Mouse (Mus musculus) embryonic facial prominence, embryonic 12.5 days (tissue): Measurements from ENCODE around the gene Zfp568. TPM values are rescaled to one million over a fixed set of nuclear protein-coding genes. Genes with fewer than 3 reads are reported as not detected.

Experiments
- ATAC-seq: fragments of 200-750 bp; cut with Nextera tagmentation; 2 replicates; pipeline ENCODE4 v1.8.0; 2017; ENCODE audit not compliant: insufficient number of reproducible peaks, insufficient read depth, low FRiP score, low TSS enrichment
- H3K27ac ChIP-seq: fragments of 300-500 bp; sonication (generic); 2 replicates; pipeline ENCODE4 v1.5.1; 2016; ENCODE audit warnings: mild to moderate bottlenecking
- H3K27me3 ChIP-seq: fragments of 300-500 bp; sonication (generic); 2 replicates; pipeline ENCODE4 v1.6.1; 2016; ENCODE audit warnings: mild to moderate bottlenecking, moderate library complexity
- H3K36me3 ChIP-seq: fragments of 300-500 bp; sonication (generic); 2 replicates; pipeline ENCODE4 v1.6.1; 2016; ENCODE audit warnings: mild to moderate bottlenecking
- H3K4me1 ChIP-seq: fragments of 300-500 bp; sonication (generic); 2 replicates; pipeline ENCODE4 v1.6.1; 2016
- H3K4me2 ChIP-seq: fragments of 300-500 bp; sonication (generic); replicated peaks from 2 replicates; pipeline ENCODE4 v1.6.1; 2016; ENCODE audit warnings: mild to moderate bottlenecking, moderate library complexity
- H3K4me3 ChIP-seq: fragments of 300-500 bp; sonication (generic); 2 replicates; pipeline ENCODE4 v1.5.1; 2016; ENCODE audit warnings: mild to moderate bottlenecking
- H3K9ac ChIP-seq: fragments of 300-500 bp; sonication (generic); 2 replicates; pipeline ENCODE4 v1.6.1; 2016; ENCODE audit warnings: mild to moderate bottlenecking, moderate library complexity
- H3K9me3 ChIP-seq: fragments of 300-500 bp; sonication (generic); 2 replicates; pipeline ENCODE4 v1.6.1; 2016; ENCODE audit warnings: mild to moderate bottlenecking, moderate library complexity
- WGBS: fragments of 180-500 bp; shearing (Covaris S2); methylation state at CpG from one replicate; pipeline ENCODE4 v1.1.7; 2016; 5-methylcytosine and 5-hydroxymethylcytosine counted together
- polyA plus RNA-seq: library from polyadenylated mRNA; unstranded; fragments of >200 nt; fragmentation: Nextera tagmentation; extraction: Ambion mirVana; gene quantifications from 2 replicates; pipeline ENCODE4 v1.2.1, GENCODE M21; 2016

The Zfp568 gene
- 20.4 and 23.2 TPM in 2 replicates for polyA plus RNA-seq

GRCm38 (mm10) chr7:29983690-29984380 lies at the start of gene Zfp568:
Gene Zfp568 (plus strand): TSS chr7:29983955.
- peaks cover 27% of the 10 kb centered on the region for H3K36me3 ChIP-seq
- H3K4me1 ChIP-seq, result peaks cover 18% of the 10 kb centered on the region; the same call in 1 of the 2 replicates
- peak within 1 kb of the TSS; percentile 55 for H3K4me2 ChIP-seq
- peak; percentile 90 for ATAC-seq
- under 1% methylated on average over 62 of the region's 62 CpGs for WGBS
- H3K9ac ChIP-seq, result peak within 1 kb of the TSS; percentile 79
- peak within 1 kb of the TSS; percentile 96 for H3K27ac ChIP-seq
- H3K27me3 ChIP-seq, result no peaks in the 10 kb centered on the region
- H3K4me3 ChIP-seq, result peak within 1 kb of the TSS; percentile 78
- H3K9me3 ChIP-seq, result no peaks in the 10 kb centered on the region

- WGBS, result 77% methylated on average over 6 of the region's 6 CpGs
- no peaks in the 10 kb centered on the region for H3K4me1 ChIP-seq
- no peak overlapping the region for H3K9ac ChIP-seq
- peaks cover 69% of the 10 kb centered on the region for H3K36me3 ChIP-seq
- no peak for ATAC-seq
- H3K9me3 ChIP-seq, result no peaks in the 10 kb centered on the region
- H3K4me2 ChIP-seq, result no peak overlapping the region
- no peak overlapping the region for H3K4me3 ChIP-seq
- no peaks in the 10 kb centered on the region for H3K27me3 ChIP-seq
- H3K27ac ChIP-seq, result no peak overlapping the region
Measured at GRCm38 (mm10) chr7:29938856-29939255, 44.9 kb upstream of the Zfp568 start.

- H3K9me3 ChIP-seq, result no peaks in the 10 kb centered on the region
- no peak overlapping the region for H3K9ac ChIP-seq
- no peaks in the 10 kb centered on the region for H3K4me1 ChIP-seq
- no peak overlapping the region for H3K27ac ChIP-seq
- H3K36me3 ChIP-seq, result peaks cover 51% of the 10 kb centered on the region
- no peak overlapping the region for H3K4me2 ChIP-seq
- WGBS, result 88% methylated on average over 11 of the region's 11 CpGs
- no peak overlapping the region for H3K4me3 ChIP-seq
- H3K27me3 ChIP-seq, result no peaks in the 10 kb centered on the region
- ATAC-seq, result no peak
Measured at GRCm38 (mm10) chr7:29941027-29941426, 42.7 kb upstream of the Zfp568 start.

GRCm38 (mm10) chr7:29942740-29943139 lies 41.0 kb upstream of the Zfp568 start:
- no peak overlapping the region for H3K27ac ChIP-seq
- no peaks in the 10 kb centered on the region for H3K4me1 ChIP-seq
- no peaks in the 10 kb centered on the region for H3K9me3 ChIP-seq
- H3K4me3 ChIP-seq, result no peak overlapping the region
- no peak for ATAC-seq
- peaks cover 36% of the 10 kb centered on the region for H3K36me3 ChIP-seq
- WGBS, result 58% methylated on average over 2 of the region's 2 CpGs
- no peak overlapping the region for H3K4me2 ChIP-seq
- H3K27me3 ChIP-seq, result no peaks in the 10 kb centered on the region
- H3K9ac ChIP-seq, result no peak overlapping the region

- ATAC-seq, result no peak
- 76% methylated on average over 2 of the region's 2 CpGs for WGBS
- peaks cover 36% of the 10 kb centered on the region for H3K36me3 ChIP-seq
Measured at GRCm38 (mm10) chr7:29943720-29944119, 40.0 kb upstream of the Zfp568 start.

GRCm38 (mm10) chr7:29944201-29944600 lies 39.6 kb upstream of the Zfp568 start:
- H3K9ac ChIP-seq, result no peak overlapping the region
- ATAC-seq, result no peak
- peaks cover 40% of the 10 kb centered on the region for H3K36me3 ChIP-seq
- no peak overlapping the region for H3K4me2 ChIP-seq
- no peak overlapping the region for H3K4me3 ChIP-seq
- H3K27ac ChIP-seq, result no peak overlapping the region
- H3K27me3 ChIP-seq, result no peaks in the 10 kb centered on the region
- WGBS, result 80% methylated on average over 2 of the region's 2 CpGs
- no peaks in the 10 kb centered on the region for H3K4me1 ChIP-seq
- no peaks in the 10 kb centered on the region for H3K9me3 ChIP-seq

More at GRCm38 (mm10) chr7:29943720-29944119, 40.0 kb upstream of the Zfp568 start:
- no peak overlapping the region for H3K4me2 ChIP-seq
- H3K9me3 ChIP-seq, result no peaks in the 10 kb centered on the region
- H3K4me1 ChIP-seq, result no peaks in the 10 kb centered on the region
- no peaks in the 10 kb centered on the region for H3K27me3 ChIP-seq
- no peak overlapping the region for H3K4me3 ChIP-seq
- no peak overlapping the region for H3K27ac ChIP-seq
- H3K9ac ChIP-seq, result no peak overlapping the region

- Histone ChIP-seq H3K4me3 (peak overlapping the region; percentile 74), H3K4me2 (peak overlapping the region; percentile 56), H3K9ac (peak overlapping the region; percentile 90), H3K36me3 (peaks cover 20% of the 10 kb centered on the region), H3K27ac (peak overlapping the region; percentile 97), H3K9me3 (no peaks in the 10 kb centered on the region), H3K27me3 (no peaks in the 10 kb centered on the region), H3K4me1 (no peaks in the 10 kb centered on the region; the same call in 1 of the 2 replicates)
- no peak for ATAC-seq
- 49% methylated on average over 10 of the region's 10 CpGs for WGBS
Measured at GRCm38 (mm10) chr7:29953086-29953485, 30.7 kb upstream of the Zfp568 start.

GRCm38 (mm10) chr7:29953513-29954401 lies 30.0 kb upstream of the Zfp568 start, which contains the start of gene Zfp74:
Gene Zfp74 (minus strand): TSS chr7:29954089.
- peak within 1 kb of the TSS; percentile 90 for H3K9ac ChIP-seq
- peak within 1 kb of the TSS; percentile 56 for H3K4me2 ChIP-seq
- peaks cover 18% of the 10 kb centered on the region for H3K36me3 ChIP-seq
- H3K4me3 ChIP-seq, result peak within 1 kb of the TSS; percentile 74
- WGBS, result 2% methylated on average over 52 of the region's 52 CpGs
- H3K27ac ChIP-seq, result peak within 1 kb of the TSS; percentile 97
- peak; percentile 91 for ATAC-seq
- H3K4me1 ChIP-seq, result no peaks in the 10 kb centered on the region; the same call in 1 of the 2 replicates
- no peaks in the 10 kb centered on the region for H3K27me3 ChIP-seq
- H3K9me3 ChIP-seq, result no peaks in the 10 kb centered on the region

GRCm38 (mm10) chr7:29954731-29955130 lies 29.0 kb upstream of the Zfp568 start:
- Histone ChIP-seq H3K9me3 (no peaks in the 10 kb centered on the region), H3K4me2 (peak overlapping the region; percentile 56), H3K27ac (no peak overlapping the region), H3K4me1 (no peaks in the 10 kb centered on the region; the same call in 1 of the 2 replicates), H3K27me3 (no peaks in the 10 kb centered on the region), H3K9ac (no peak overlapping the region), H3K4me3 (0 out of 2 replicates have a peak overlapping the region, but pooled peaks have one; percentile 74), H3K36me3 (peaks cover 10% of the 10 kb centered on the region)
- ATAC-seq, result no peak
- WGBS, result 19% methylated on average over 4 of the region's 4 CpGs

GRCm38 (mm10) chr7:29956257-29956656 lies 27.5 kb upstream of the Zfp568 start:
- no peak overlapping the region for H3K9ac ChIP-seq
- no peaks in the 10 kb centered on the region; the same call in 1 of the 2 replicates for H3K4me1 ChIP-seq
- H3K36me3 ChIP-seq, result no peaks in the 10 kb centered on the region
- no peak for ATAC-seq
- WGBS, result 53% methylated on average over 10 of the region's 10 CpGs
- no peaks in the 10 kb centered on the region for H3K9me3 ChIP-seq
- no peak overlapping the region; the same call in 1 of the 2 replicates for H3K4me2 ChIP-seq
- H3K27me3 ChIP-seq, result no peaks in the 10 kb centered on the region
- no peak overlapping the region for H3K27ac ChIP-seq
- H3K4me3 ChIP-seq, result no peak overlapping the region

GRCm38 (mm10) chr7:29958125-29958724 lies 25.5 kb upstream of the Zfp568 start:
- Histone ChIP-seq H3K9ac (no peak overlapping the region), H3K4me1 (no peaks in the 10 kb centered on the region; the same call in 1 of the 2 replicates), H3K27ac (no peak overlapping the region), H3K4me2 (no peak overlapping the region), H3K27me3 (no peaks in the 10 kb centered on the region), H3K4me3 (no peak overlapping the region), H3K9me3 (no peaks in the 10 kb centered on the region), H3K36me3 (no peaks in the 10 kb centered on the region)
- 87% methylated on average over 11 of the region's 11 CpGs for WGBS
- ATAC-seq, result no peak
